ENCODE assay signal across 28 mouse cellular contexts in the genomic region with DNA sequence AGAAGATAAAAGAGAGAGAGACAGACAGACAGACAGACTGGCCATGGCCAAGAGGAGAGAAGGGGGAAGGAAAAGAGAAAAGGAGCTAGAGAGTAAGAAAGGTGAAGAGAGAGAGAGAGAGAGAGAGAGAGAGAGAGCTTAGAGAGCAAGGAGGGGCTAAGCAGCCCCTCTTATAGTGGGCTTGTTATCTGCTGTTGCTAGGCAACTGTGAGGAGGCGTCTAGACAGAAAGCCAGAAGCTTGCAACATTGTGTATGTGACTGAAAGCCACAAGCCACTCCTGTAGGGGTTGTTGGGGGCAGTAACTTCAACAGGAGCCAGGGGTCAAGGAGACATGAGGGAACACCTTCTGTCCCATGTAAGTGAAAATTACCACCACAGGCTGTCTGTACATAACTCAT. TPM values are rescaled to one million over a fixed set of nuclear protein-coding genes. Genes with fewer than 3 reads are reported as not detected.
DNase-seq lines count a peak whose midpoint lies in the region; ATAC-seq and TF ChIP-seq lines count a peak whose summit lies in the region.
"Had no signal": no experiment of that assay in that cellular context is flagged by ENCODE, and none has a peak within 500 bp of the region (broad histone marks: within the 10 kb centered on the region; RNA-seq: fewer than 3 reads in every experiment).

No protein-coding gene starts in this region.

- 0 out of 2 replicates have a peak, but pooled peaks have one; percentile 23 for ATAC-seq in intestine, embryonic 14.5 days (replicated peaks; ENCODE audit: low FRiP score, low TSS enrichment, low read depth)
- no peak for ATAC-seq in intestine, embryonic 15.5 days
- 0 out of 2 replicates have a peak, but pooled peaks have one; percentile 37 for ATAC-seq in stomach, embryonic 14.5 days (ENCODE audit: insufficient number of reproducible peaks, insufficient read depth, low FRiP score, low read depth)
- no peak for ATAC-seq in stomach, postnatal 0 days (ENCODE audit: low FRiP score, low TSS enrichment)
- 0 out of 2 replicates have a peak, but pooled peaks have one; percentile 68 for ATAC-seq in forebrain, embryonic 15.5 days (replicated peaks)

- intact Hi-C loops in gastrocnemius, adult 2 months (cut with DNase I): no loop called here

- H3K36me3 ChIP-seq in intestine, embryonic 14.5 days (ENCODE audit: control insufficient read depth, insufficient read depth, low read length): no peaks in the 10 kb centered on the region
- H3K36me3 ChIP-seq in intestine, embryonic 15.5 days: no peaks in the 10 kb centered on the region
- no peaks in the 10 kb centered on the region for H3K36me3 ChIP-seq in stomach, embryonic 14.5 days (ENCODE audit: control insufficient read depth, insufficient read depth, low read length)
- no peaks in the 10 kb centered on the region for H3K36me3 ChIP-seq in stomach, postnatal 0 days (ENCODE audit: control insufficient read depth, insufficient read depth, low read length)
- H3K36me3 ChIP-seq in forebrain, embryonic 15.5 days: no peaks in the 10 kb centered on the region
- H3K36me3 ChIP-seq: heart, embryonic 12.5 days; hindbrain, embryonic 15.5 days; limb, embryonic 15.5 days; liver, embryonic 15.5 days had no signal

- no peak overlapping the region for H3K4me3 ChIP-seq in intestine, embryonic 14.5 days (ENCODE audit: low read depth, low read length)
- H3K4me3 ChIP-seq in intestine, embryonic 15.5 days (replicated peaks): no peak overlapping the region
- H3K4me3 ChIP-seq in stomach, embryonic 14.5 days (ENCODE audit: low read depth, low read length): no peak overlapping the region
- H3K4me3 ChIP-seq in stomach, postnatal 0 days (ENCODE audit: low read depth, low read length): no peak overlapping the region
- no peak overlapping the region for H3K4me3 ChIP-seq in forebrain, embryonic 15.5 days
- no peak overlapping the region for H3K4me3 ChIP-seq in gastrocnemius, adult 2 months
- H3K4me3 ChIP-seq: heart, embryonic 12.5 days; hindbrain, embryonic 15.5 days; limb, embryonic 15.5 days; liver, embryonic 15.5 days; myocyte had no signal

- TF ChIP-seq CTCF in stomach, postnatal 0 days (IDR thresholded peaks at IDR 0.05; ENCODE audit: low read depth): no peak
- no peak for TF ChIP-seq CTCF in gastrocnemius, adult 2 months (IDR thresholded peaks at IDR 0.05)

- DNase-seq in intestine, embryonic 14.5 days (ENCODE audit: low spot score): no peak
- no peak for DNase-seq in stomach, postnatal 0 days (ENCODE audit: low spot score)
- DNase-seq in retina, postnatal 1 day: peak; percentile 2
- no peak for DNase-seq in gastrocnemius, adult 2 months
- no peak for DNase-seq in spleen, postnatal 36 days (ENCODE audit: low spot score in 2 of 2)
- DNase-seq: cerebellum, adult 9-10 months; kidney, adult 18-20 months; kidney, postnatal 10 days; lung, postnatal 14 days; thymus, adult 18-20 months had no signal

- WGBS in intestine, embryonic 14.5 days: 33% methylated on average over 1 of the region's 1 CpGs
- 24% methylated on average over 1 of the region's 1 CpGs for WGBS in intestine, embryonic 15.5 days
- WGBS in stomach, embryonic 14.5 days: 16% methylated on average over 1 of the region's 1 CpGs
- WGBS in stomach, postnatal 0 days: 0% methylated on average over 1 of the region's 1 CpGs
- 7% methylated on average over 1 of the region's 1 CpGs for WGBS in forebrain, embryonic 15.5 days

- no peak overlapping the region for H3K9ac ChIP-seq in intestine, embryonic 14.5 days (ENCODE audit: low read length)
- H3K9ac ChIP-seq in intestine, embryonic 15.5 days: no peak overlapping the region
- no peak overlapping the region for H3K9ac ChIP-seq in stomach, embryonic 14.5 days (replicated peaks; ENCODE audit: low read depth, low read length)
- no peak overlapping the region for H3K9ac ChIP-seq in stomach, postnatal 0 days (ENCODE audit: low read length)
- no peak overlapping the region for H3K9ac ChIP-seq in forebrain, embryonic 15.5 days (replicated peaks)
- H3K9ac ChIP-seq: heart, embryonic 12.5 days; hindbrain, embryonic 15.5 days; limb, embryonic 15.5 days; liver, embryonic 15.5 days had no signal

- no peaks in the 10 kb centered on the region for H3K27me3 ChIP-seq in intestine, embryonic 14.5 days (replicated peaks; ENCODE audit: control insufficient read depth, insufficient read depth, low read length)
- no peaks in the 10 kb centered on the region for H3K27me3 ChIP-seq in intestine, embryonic 15.5 days (replicated peaks)
- no peaks in the 10 kb centered on the region for H3K27me3 ChIP-seq in stomach, embryonic 14.5 days (ENCODE audit: control insufficient read depth, insufficient read depth, low read length)
- no peaks in the 10 kb centered on the region for H3K27me3 ChIP-seq in stomach, postnatal 0 days (ENCODE audit: control insufficient read depth, insufficient read depth, low read length)
- no peaks in the 10 kb centered on the region for H3K27me3 ChIP-seq in forebrain, embryonic 15.5 days
- H3K27me3 ChIP-seq: heart, embryonic 12.5 days; hindbrain, embryonic 15.5 days; limb, embryonic 15.5 days; liver, embryonic 15.5 days had no signal

- no peak for TF ChIP-seq EP300 in stomach, postnatal 0 days (optimal IDR thresholded peaks at IDR 0.05)

- H3K4me2 ChIP-seq in intestine, embryonic 14.5 days (ENCODE audit: low read length): no peak overlapping the region
- H3K4me2 ChIP-seq in intestine, embryonic 15.5 days (replicated peaks): no peak overlapping the region
- no peak overlapping the region for H3K4me2 ChIP-seq in stomach, embryonic 14.5 days (replicated peaks; ENCODE audit: low read depth, low read length)
- H3K4me2 ChIP-seq in stomach, postnatal 0 days (replicated peaks; ENCODE audit: low read depth): no peak overlapping the region
- no peak overlapping the region for H3K4me2 ChIP-seq in forebrain, embryonic 15.5 days (replicated peaks)
- H3K4me2 ChIP-seq: heart, embryonic 12.5 days; hindbrain, embryonic 15.5 days; limb, embryonic 15.5 days; liver, embryonic 15.5 days had no signal

- H3K4me1 ChIP-seq in intestine, embryonic 14.5 days (replicated peaks; ENCODE audit: control insufficient read depth, insufficient read depth, low read length): no peaks in the 10 kb centered on the region
- H3K4me1 ChIP-seq in intestine, embryonic 15.5 days (replicated peaks): no peaks in the 10 kb centered on the region
- no peaks in the 10 kb centered on the region for H3K4me1 ChIP-seq in stomach, embryonic 14.5 days (ENCODE audit: control insufficient read depth, insufficient read depth, low read length)
- no peaks in the 10 kb centered on the region for H3K4me1 ChIP-seq in stomach, postnatal 0 days (replicated peaks; ENCODE audit: control insufficient read depth, insufficient read depth)
- H3K4me1 ChIP-seq in forebrain, embryonic 15.5 days: no peaks in the 10 kb centered on the region
- H3K4me1 ChIP-seq: heart, embryonic 12.5 days; hindbrain, embryonic 15.5 days; limb, embryonic 15.5 days; liver, embryonic 15.5 days had no signal

- no peaks in the 10 kb centered on the region for H3K9me3 ChIP-seq in intestine, embryonic 14.5 days (ENCODE audit: control insufficient read depth, low read length)
- no peaks in the 10 kb centered on the region for H3K9me3 ChIP-seq in intestine, embryonic 15.5 days
- H3K9me3 ChIP-seq in stomach, embryonic 14.5 days (ENCODE audit: control insufficient read depth, low read depth, low read length): no peaks in the 10 kb centered on the region
- H3K9me3 ChIP-seq in stomach, postnatal 0 days (ENCODE audit: control insufficient read depth, low read length): no peaks in the 10 kb centered on the region
- H3K9me3 ChIP-seq in forebrain, embryonic 15.5 days: no peaks in the 10 kb centered on the region
- H3K9me3 ChIP-seq: hindbrain, embryonic 15.5 days; limb, embryonic 15.5 days; liver, embryonic 15.5 days had no signal

- no peak overlapping the region for H3K27ac ChIP-seq in intestine, embryonic 14.5 days (ENCODE audit: low read depth)
- no peak overlapping the region for H3K27ac ChIP-seq in intestine, embryonic 15.5 days
- H3K27ac ChIP-seq in stomach, embryonic 14.5 days (ENCODE audit: low read length): no peak overlapping the region
- H3K27ac ChIP-seq in stomach, postnatal 0 days (replicated peaks): no peak overlapping the region
- no peak overlapping the region for H3K27ac ChIP-seq in forebrain, embryonic 15.5 days (replicated peaks)
- H3K27ac ChIP-seq in gastrocnemius, adult 2 months: no peak overlapping the region
- H3K27ac ChIP-seq: hindbrain, embryonic 15.5 days; limb, embryonic 15.5 days; liver, embryonic 15.5 days had no signal

RNA-seq across cellular contexts. Expression of a gene that starts 25.3 kb away (rescaled TPM):
- not detected in 2 replicates for polyA plus RNA-seq in intestine, embryonic 14.5 days (2014; fragmentation: Nextera tagmentation; extraction: Ambion mirVana)
- not detected in 2 replicates for polyA plus RNA-seq in intestine, embryonic 15.5 days (2015; fragmentation: Nextera tagmentation; extraction: Ambion mirVana)
- polyA plus RNA-seq in stomach, embryonic 14.5 days (2014; fragmentation: Nextera tagmentation; extraction: Ambion mirVana): not detected in 2 replicates
- not detected in 2 replicates for polyA plus RNA-seq in stomach, postnatal 0 days (2015; fragmentation: Nextera tagmentation; extraction: Ambion mirVana)
- polyA plus RNA-seq in forebrain, embryonic 15.5 days (2015; fragmentation: Nextera tagmentation; extraction: Ambion mirVana): not detected in 2 replicates
- total RNA-seq in gastrocnemius, adult 2 months (2021): not detected
- total RNA-seq: adrenal gland, adult 18-20 months; common myeloid progenitor, adult 5-6 weeks; gastrocnemius, adult 8-10 months; granulocyte monocyte progenitor cell, adult 5-6 weeks; heart, postnatal 25 days; megakaryocyte, adult 5-6 weeks had no signal
- polyA plus RNA-seq: C2C12; heart, embryonic 12.5 days; hindbrain, embryonic 15.5 days; limb, embryonic 15.5 days; liver, embryonic 15.5 days; myocyte had no signal

RNA-seq across cellular contexts. Expression of a gene that starts 45.7 kb away (rescaled TPM):
- polyA plus RNA-seq in intestine, embryonic 14.5 days (2014; fragmentation: Nextera tagmentation; extraction: Ambion mirVana): not detected in 2 replicates
- polyA plus RNA-seq in intestine, embryonic 15.5 days (2015; fragmentation: Nextera tagmentation; extraction: Ambion mirVana): not detected in 2 replicates
- polyA plus RNA-seq in stomach, embryonic 14.5 days (2014; fragmentation: Nextera tagmentation; extraction: Ambion mirVana): not detected in 2 replicates
- polyA plus RNA-seq in stomach, postnatal 0 days (2015; fragmentation: Nextera tagmentation; extraction: Ambion mirVana): not detected in 2 replicates
- polyA plus RNA-seq in forebrain, embryonic 15.5 days (2015; fragmentation: Nextera tagmentation; extraction: Ambion mirVana): not detected in 2 replicates
- total RNA-seq in gastrocnemius, adult 2 months (2021): not detected
- total RNA-seq: common myeloid progenitor, adult 5-6 weeks; gastrocnemius, adult 8-10 months; granulocyte monocyte progenitor cell, adult 5-6 weeks; heart, postnatal 25 days; layer of hippocampus, adult 18-20 months; layer of hippocampus, postnatal 25 days; left cerebral cortex, postnatal 25 days; megakaryocyte, adult 5-6 weeks had no signal
- polyA plus RNA-seq: C2C12; heart, embryonic 12.5 days; hindbrain, embryonic 15.5 days; limb, embryonic 15.5 days; liver, embryonic 15.5 days; myocyte had no signal

Comparison
In these comparisons a context has a peak if more than half of its experiments do, and no peak if none do; other contexts are left out.
1. ATAC-seq: peak in intestine, embryonic 14.5 days (single experiment), stomach, embryonic 14.5 days (single experiment) and forebrain, embryonic 15.5 days (single experiment); none in intestine, embryonic 15.5 days (single experiment) and stomach, postnatal 0 days (single experiment).